Mouse (Mus musculus): ENCODE data around the gene Pkd2l1. TPM values are rescaled to one million over a fixed set of nuclear protein-coding genes. Genes with fewer than 3 reads are reported as not detected.
"Not testable (repeated sequence)": the region's sequence is repeated elsewhere in the genome, so short reads cannot be mapped to it uniquely, and the experiment has no call there.

Gene Pkd2l1
- polyA plus RNA-seq, 2 experiments from 2014 or later = not detected

DNA sequence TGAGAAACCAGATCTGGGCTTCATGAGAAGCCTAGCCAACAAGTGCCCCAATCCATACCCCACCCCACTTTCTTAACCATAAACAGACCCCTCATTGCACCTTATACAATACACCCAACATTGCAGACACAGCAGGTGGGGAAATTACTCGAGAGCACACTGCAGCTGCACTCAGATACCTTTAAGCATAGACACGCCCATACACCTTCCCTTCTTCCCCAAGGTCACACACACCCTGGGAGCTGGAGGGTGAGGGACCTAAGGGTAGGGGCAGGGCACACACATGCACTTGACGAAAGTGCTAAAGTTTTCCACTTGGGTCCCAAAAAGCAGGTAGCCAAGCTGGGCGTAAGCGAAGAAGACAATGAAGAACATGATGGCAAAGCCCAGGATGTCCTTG is 38.5 kb downstream of the Pkd2l1 start:
- ATAC-seq = no peak

DNA sequence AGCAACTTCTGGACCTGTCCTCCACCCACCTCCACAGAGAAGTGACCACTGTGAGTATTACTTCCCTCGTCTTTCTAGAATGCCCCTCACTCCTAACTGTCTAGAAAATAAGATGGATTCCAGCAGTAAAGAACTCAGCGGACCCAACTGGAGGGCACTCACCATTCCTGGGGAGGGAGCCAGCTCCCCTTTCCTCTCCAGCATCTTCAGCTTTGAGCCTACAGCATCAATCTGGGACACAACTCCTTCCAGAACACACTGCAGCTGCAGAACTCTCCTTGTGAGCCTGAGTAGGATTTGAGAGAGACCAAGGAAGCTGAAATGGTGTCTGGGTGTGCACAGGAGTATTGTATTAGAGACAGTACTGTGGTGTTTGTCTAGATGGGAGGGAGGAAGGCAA is 43.3 kb downstream of the Pkd2l1 start:
- no peak for ATAC-seq

DNA sequence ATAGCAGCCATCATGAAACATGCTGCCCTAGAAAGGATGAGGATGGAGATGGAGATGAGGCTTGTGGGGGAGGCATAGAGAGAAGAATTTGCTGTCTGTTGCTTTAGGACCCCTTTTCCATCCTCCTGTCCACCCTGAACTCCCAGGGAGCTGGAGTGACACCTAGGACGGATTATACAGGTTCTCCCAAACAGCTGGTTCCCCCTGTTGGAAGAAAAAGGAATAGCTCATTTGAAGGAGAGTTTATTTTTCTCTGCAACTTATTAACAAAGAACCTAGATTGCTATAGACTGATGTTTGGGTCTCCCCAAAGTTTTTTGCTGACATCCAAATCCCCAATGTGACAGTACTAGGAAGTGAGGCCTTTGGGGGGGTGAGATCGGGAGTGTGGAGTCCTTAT is 43.9 kb downstream of the Pkd2l1 start:
- ATAC-seq = no peak

DNA sequence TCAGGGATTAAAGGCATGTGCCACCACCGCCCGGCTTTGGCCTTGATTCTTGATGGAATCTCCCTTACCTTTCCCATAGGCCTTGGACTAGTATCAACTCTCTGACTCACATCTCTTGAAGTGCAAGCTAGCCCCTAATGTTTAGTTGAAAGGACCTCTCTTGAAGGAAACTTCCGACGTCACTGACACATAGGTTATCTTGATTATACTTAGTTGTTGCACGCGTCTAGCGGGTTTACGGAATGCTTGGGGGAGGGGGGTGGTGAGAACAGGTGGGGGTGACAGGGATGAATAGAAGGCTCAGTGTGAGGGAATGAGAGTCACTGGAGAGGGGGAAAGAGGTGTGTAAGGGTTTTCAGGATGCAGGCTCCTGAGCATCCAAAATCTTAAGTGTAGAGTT is 45.3 kb downstream of the Pkd2l1 start:
- ATAC-seq = no peak

DNA sequence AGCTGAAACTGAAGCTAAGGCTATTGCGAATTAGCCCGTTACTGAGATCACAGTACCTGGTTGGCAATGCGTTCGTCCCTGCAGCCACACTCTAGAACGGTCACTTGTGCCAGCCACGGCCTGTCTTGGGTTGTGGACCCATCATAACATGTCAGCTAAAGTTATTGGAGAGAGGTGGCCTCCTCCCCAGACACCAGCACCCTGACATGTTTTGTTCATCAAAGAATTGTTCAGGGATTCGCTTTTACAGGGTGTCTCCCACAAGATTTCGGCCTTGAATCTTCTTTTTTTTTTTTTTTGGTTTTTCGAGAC is 45.7 kb downstream of the Pkd2l1 start:
- peak; percentile 44 for ATAC-seq

DNA sequence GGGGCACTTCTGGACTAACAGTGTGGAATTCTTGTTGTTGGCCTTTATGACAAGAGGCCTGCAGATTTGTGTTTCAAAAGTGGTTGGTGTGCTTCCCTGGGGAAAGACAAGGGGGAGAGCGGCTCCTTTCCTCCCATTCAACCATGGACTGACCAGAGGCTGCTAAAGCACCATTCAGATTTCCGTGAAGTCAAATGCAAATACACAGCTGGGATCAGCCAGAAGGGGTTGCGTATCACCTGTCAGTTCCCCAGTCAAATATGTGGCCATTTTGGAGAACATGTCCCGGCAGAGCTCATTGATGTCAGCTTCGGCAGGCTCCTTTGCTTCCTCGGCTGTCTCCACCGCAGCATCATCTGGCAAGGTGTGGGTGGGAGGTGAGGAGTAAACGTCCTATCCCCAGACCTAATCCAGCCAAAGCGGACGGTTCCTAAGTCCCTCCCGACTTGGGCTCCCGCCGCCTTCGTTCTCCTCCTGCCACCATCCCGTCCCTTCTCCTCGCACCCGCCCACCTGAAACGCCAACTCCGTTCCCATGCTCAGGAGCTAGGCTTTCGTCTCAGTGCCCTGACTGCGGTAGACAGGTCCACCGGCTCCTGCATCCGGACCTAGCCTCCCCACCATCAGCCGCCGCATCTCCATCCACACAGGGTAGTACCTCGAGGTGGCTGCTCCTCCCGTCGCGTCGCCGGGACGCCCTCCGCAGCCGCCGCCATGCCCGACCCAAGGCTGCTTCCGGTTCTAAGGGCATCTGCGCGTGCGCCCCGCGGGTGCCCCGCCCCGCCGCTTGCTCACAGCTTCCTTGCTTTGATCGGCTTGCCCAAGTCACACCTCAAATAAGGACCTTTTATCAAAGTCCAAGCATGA is 46.3 kb downstream of the Pkd2l1 start, which contains the start of gene Bloc1s2:
Bloc1s2 (minus strand) TSS at position 745 of the 866 bp plus-strand sequence.
- ATAC-seq = peak; percentile 93

DNA sequence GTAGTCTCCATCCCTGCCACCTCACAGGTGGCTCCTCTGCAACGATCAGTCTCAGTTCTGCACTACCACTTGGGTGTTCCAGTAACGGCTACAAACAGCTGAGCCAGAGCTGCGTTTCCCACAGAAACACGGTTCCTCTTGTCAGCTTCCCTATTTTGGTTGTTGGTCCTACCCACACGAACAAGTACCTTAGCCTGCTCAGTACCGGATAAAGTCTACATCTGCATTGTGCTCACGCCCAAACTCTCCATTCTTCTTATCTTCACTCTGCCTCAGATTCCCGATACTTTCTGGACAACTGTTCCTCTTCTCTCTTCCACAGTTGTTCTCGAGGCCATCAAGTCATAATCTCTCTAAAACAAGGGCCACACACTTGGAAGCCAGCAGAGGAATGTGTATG is 47.9 kb downstream of the Pkd2l1 start:
- no peak for ATAC-seq

DNA sequence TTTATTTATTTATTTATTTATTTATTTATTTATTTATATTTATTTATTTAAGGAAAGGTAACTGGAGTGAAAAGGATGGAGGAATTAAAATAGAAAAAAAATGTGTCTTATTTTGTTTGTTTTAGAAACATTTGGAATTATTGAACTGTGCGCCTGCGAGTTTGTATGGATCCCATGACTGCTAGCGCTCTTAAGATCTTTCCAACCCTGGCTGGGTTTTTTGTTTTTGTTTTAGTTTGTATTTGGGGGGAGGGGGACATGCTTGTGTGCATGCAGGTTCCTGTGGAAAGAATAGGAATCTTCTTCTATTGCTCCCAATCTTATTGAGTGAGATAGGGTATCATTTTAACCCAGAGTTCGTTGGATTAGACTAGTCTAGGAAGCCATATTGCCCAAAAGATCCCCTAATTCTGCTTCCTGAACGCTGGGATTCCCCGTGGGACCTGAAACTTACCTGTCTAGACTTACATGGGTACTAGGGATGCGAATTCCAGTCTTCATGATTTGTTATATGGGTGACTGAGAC is 56.2 kb downstream of the Pkd2l1 start:
- ATAC-seq = no peak

DNA sequence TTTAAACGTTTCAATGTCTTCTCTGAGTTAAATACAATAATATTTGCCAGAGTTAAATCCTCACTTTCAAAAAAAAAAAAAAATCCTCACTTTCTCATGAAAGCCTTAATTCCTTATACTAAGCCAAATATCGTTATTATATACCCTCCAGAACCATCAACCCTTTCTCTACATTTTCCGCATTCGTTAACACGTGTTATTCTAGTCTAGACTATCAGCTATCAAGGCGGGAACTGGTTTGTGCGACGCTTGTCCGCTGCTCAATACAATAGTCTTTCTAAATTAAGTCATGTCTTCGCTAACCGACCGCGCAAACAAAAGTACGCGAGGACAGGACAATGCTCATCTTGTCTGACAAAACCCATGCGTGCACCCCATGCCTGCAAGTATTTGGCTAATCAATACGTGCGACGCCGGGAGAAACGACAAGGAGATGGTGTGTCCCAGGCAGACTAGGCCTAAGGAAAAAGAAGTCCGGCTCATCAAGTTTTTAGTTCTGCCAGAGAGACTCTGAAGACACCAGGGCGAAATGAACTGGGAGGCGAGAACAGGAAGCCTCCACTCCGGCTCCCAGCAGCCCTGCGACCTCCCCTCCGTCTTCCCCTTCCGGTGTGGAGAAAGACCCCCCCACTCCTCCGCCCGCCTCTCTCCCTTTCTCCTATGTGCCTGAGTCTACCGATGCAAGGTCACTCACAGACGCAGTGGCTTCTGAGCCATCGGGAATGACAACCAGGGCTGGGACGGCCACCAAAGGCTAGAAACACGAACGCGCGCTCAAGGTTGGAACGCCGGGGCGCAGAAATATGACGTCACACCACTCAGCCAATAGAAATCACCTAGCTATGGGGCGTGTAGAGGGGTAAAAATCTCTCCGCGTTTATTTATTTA is 56.9 kb downstream of the Pkd2l1 start, which contains the start of gene Cwf19l1:
Cwf19l1 (minus strand) TSS at position 805 of the 888 bp plus-strand sequence.
- ATAC-seq = peak; percentile 91

DNA sequence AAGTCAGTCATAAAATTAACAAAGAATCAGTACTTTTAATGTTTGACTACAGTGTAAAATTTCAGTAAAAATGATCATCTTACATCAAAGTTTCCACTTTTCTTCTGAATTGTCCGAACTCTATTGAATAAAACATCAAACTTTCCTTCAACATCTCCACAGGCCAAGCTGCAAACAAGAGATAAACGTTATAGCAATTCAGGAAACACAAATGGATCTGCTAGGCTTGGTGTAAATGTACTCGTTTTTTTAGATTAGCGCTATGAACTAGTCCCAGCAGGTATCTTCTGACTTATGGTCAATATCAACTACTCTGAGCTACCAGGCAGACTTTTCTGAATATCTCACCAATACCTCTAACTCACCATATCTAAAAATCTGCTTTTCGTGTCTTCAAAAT is 59.3 kb downstream of the Pkd2l1 start:
- no peak for ATAC-seq

DNA sequence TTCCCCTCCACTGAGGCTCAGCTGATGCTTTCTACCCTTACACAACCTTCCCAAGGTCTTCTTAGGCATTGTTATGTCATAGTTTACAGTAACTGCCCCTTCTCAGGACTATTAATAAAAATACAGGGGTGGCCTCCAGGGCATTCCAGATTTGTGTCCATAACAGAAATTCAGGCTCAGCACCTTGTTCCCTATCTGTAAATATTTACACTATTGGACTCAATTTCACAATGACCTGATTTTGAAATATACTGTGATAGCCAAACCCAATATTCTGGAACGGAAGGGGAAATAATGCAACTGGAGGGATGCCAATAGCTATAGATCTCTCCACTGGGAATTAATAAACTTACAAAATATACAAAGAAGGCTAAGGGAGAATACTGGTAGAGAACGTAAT is 63.7 kb downstream of the Pkd2l1 start:
- no peak for ATAC-seq

DNA sequence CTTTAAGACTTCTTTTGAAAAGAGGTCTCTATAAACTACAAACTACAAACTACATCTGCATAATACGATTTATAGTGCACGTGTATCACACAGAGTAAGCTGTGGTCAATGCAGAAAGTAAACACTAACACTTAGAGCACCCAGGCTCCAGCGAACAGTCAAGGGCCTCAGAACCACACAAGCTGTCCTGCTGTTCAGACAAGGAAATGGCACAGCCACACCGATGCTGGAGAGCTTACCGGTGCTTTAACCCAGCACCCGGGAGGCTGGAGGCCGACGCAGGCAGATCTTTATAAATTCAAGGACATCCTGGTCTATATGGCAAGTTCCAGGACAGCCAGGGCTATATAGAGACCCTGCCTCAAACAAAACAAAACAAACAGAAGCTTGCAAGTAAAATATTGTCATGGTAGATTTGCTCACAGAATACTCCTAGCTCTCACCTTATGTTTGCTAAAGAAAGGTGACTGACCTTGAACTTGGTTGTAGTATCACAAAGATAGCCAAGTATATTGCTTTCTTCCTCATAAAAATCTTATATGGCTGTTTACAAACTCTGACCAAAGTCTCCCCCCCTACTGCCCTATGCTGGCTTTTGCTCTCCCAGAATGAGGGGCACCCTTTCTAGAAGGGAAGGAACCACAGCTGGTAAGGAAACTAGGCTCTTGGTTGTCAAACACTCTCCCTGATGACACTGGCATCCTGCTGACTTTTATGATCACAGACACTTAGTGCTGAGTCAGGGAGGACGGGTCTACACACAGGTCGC is 64.3 kb downstream of the Pkd2l1 start:
- no peak for ATAC-seq

DNA sequence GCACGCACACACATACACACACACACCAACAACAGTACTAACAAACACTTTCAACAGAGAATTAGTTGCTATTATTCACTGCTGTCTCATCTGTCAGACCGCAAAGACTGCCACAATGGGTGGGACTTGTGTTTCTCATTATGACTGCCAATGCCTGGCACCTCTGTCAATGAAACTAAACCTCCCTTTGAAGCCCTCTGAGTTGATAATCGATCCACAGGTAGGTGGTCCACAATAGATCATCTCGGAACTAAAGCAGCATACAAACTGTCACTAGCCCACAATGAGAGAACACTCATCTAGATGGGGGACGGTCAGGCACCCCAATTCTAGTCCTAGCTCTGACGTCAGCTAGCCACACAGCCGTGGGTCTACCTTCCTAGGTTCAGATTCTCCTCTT is 71.1 kb downstream of the Pkd2l1 start:
- ATAC-seq = no peak

DNA sequence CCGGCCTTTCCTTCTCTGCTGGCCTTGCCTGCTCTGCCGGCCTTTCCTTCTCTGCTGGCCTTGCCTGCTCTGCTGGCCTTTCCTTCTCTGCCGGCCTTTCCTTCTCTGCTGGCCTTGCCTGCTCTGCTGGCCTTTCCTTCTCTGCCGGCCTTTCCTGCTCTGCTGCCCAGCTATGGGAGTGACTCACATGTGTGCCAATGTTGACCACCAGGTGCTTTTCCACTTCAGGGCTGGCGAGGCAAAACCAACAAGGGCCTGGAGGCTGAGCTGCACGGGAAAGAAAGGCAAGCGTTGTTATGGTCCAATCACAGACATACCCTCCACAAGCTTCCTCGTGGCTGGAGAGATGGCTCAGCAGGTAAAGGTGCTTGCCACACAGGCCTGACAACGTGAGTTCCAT is 71.6 kb downstream of the Pkd2l1 start:
- not testable (repeated sequence) for ATAC-seq

DNA sequence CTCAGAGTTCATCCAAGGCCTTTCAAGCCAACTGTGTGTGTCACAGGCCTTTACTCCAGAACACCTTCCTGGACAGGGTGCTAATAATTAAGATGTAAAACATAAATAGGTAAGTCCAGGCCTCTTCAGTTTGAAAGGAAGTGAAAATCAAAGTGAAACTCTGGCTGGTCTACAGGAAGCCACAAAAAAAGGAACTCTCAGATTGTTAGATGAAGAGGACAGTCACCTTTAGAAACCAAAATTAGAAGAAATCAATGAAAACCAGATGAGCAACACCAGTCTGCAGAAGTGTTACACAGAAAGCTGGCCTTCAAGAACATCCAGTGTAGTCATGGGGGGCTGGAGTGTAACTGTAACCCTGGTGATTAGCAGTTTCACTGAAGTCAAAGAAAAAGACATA is 74.4 kb downstream of the Pkd2l1 start:
- ATAC-seq = no peak

DNA sequence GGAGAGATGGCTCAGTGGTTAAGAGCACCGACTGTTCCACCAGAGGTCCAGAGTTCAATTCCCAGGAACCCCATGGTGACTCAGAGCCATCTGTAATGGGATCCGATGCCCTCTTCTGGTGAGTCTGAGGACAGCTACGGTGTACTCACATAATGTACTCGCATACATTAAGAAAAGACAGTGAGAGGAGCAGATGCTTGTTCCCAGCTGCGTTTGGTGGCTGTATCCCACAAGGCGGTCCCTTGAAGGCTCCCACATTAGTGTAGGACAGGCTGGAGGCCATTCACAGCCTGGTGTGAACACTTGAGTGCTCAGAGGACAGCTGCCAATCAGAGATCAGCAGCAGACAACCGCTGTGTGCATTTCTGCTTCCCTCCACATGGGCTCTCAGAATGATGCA is 80.5 kb downstream of the Pkd2l1 start:
- no peak for ATAC-seq

DNA sequence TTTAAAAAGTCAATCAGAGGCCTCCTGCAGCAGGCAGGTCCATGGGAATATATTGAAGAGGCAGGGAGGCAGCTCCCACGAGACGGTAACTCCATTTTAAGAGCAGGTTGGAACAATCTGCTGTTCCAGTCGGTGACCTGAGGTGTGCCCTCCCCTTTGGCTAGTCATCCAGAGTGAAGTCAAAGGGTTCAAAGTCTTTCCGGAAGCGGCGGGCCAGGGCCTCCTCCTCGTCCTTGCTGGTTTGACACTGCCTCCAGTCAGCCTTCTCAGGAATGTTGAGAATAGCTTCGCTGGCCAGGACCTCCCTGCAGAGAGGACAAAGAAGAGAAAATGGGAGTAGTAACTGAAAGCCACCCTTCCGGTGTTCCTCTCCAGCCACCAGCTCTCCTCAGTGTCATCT is 81.9 kb downstream of the Pkd2l1 start:
- no peak for ATAC-seq

DNA sequence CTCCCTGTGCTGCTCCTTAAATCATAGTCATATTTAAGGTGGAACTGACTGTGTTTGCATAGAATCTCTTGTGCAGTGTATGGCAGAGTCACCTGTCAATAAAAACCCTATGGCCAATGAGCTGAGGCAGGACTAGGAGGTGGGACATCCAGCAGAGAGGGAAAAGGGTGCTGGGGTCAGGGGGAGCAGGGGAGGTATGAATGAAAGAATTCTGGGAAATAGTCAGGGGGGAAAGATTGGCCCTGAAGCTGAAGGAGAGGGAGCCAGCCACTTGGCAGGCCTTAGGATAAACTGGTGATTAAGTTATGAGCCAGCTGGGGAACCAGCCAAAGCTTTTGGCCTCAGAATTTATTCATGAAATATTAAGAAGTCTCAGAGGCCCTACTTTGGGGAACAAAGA is 83.2 kb downstream of the Pkd2l1 start:
- ATAC-seq = no peak

DNA sequence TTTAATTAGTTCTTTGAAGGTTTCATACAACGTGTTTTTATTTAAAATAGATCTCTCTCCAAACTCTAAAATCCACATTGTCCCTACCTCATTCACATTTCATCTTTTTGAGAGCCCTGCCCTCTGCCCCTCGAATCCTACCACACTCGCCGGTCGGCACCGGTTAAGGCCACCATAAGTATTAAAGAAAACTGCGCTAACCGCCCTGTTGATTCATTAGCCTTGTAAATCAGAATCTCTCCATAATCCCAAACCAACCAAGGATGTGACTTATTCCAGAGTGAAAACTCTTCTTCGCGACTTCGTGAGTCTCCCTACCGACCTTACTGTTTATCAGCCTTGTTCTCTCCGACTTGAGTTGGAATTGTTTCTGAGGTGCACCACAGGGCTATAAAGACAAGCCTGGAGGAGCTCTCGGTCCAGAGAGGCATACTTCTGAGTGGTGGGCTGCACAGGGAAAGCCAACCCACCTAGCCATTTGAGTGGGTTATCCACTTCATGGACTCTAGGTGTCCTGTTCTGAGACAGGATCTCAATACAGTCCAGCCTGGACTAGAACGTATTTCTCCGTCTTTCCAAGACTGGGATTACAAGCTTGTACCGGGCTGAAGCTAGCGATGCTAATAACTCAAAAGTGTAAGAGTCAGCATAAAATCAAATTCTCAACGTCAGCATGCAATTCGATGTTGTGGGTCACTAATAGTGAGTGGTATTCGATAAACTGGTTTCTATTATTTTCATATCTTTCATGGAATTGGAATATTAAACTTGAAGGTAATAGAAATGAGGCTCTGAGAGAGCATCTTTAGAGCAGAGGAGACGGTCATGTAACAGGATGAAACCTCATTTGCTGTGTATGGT is 84.4 kb downstream of the Pkd2l1 start:
- no peak for ATAC-seq

DNA sequence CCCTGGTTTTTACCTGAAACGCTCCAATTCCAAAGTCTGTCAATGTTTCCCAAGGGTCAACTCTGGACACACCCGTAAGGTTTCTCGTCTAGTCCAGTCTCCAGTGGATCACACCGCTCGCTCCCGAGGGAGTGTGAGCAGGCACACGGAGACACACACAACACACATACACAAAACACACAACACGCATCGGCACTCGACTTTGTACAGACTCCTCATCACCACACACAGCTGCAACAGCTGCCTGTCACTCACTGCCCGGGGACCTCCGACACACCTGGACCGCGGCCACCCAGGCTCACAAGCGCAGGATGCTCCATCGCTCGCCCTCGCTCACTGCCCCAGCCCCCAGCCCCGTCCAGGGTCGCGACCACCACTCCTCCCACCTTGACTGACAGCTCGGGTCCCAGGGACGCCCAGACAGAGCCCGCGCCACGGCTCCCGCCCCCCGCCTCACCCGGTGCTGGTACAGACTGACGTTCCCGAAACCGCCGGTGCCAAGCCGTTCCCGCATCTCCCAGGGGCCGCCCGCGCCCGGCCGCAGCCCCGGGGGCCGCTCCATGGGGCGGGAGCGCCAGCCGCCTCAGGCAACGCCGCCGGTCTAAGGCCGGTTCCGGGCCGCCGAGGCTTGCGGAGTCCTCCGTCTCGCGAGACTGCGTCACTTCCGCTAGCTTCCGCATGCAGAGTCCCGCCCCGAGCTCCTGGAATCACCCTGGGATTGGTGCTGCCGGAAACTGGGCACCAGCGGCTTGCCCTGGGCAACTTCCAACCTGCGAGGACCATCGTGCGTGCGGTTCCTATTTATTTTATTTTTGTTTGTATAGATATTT is 85.2 kb downstream of the Pkd2l1 start, which contains the start of gene Chuk:
Chuk (minus strand) TSS at position 650 of the 830 bp plus-strand sequence.
- peak; percentile 100 for ATAC-seq

DNA sequence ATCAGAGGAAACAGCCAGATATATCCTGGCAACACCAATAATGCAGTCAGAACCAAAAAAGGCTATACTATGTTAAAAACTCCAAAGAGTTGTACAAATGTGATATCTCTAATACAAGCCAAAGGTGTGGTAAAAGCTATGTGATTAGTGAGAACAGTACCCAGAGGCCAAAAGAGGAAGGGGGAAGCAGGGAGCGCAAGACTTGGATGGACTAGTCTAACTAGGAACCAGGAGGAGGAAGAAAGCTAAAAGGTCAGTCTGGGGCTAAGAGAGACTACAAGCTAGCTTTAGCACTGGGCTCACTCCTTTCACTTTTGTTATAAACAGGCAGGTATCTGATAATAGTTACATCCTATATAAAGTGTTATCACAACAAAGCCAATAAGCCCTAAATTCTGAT is 87.8 kb downstream of the Pkd2l1 start:
- ATAC-seq = no peak
